Mouse (Mus musculus) embryonic facial prominence, embryonic 15.5 days (tissue): Measurements from ENCODE around the gene Tcp11l2. TPM values are rescaled to one million over a fixed set of nuclear protein-coding genes. Genes with fewer than 3 reads are reported as not detected.

ENCODE experiments used
- ATAC-seq: fragments of 200-750 bp; cut with Nextera tagmentation; 2 replicates; pipeline ENCODE4 v1.8.0; 2017; ENCODE audit warnings: low read depth, moderate TSS enrichment; ENCODE audit not compliant: insufficient number of reproducible peaks, low FRiP score, low TSS enrichment
- H3K27ac ChIP-seq: fragments of 300-500 bp; sonication (generic); replicated peaks from 2 replicates; pipeline ENCODE4 v1.5.1; 2015; ENCODE audit warnings: mild to moderate bottlenecking, inconsistent platforms
- H3K27me3 ChIP-seq: fragments of 300-500 bp; sonication (generic); 2 replicates; pipeline ENCODE4 v1.6.1; 2015; ENCODE audit warnings: inconsistent platforms
- H3K36me3 ChIP-seq: fragments of 300-500 bp; sonication (generic); 2 replicates; pipeline ENCODE4 v1.6.1; 2015; ENCODE audit warnings: mild to moderate bottlenecking, inconsistent platforms
- H3K4me1 ChIP-seq: fragments of 300-500 bp; sonication (generic); 2 replicates; pipeline ENCODE4 v1.6.1; 2015; ENCODE audit warnings: inconsistent platforms
- H3K4me2 ChIP-seq: fragments of 300-500 bp; sonication (generic); replicated peaks from 2 replicates; pipeline ENCODE4 v1.6.1; 2015; ENCODE audit warnings: mild to moderate bottlenecking, inconsistent platforms
- H3K4me3 ChIP-seq: fragments of 300-500 bp; sonication (generic); replicated peaks from 2 replicates; pipeline ENCODE4 v1.5.1; 2015; ENCODE audit warnings: mild to moderate bottlenecking, inconsistent platforms
- H3K9ac ChIP-seq: fragments of 300-500 bp; sonication (generic); 2 replicates; pipeline ENCODE4 v1.6.1; 2015; ENCODE audit warnings: inconsistent platforms
- H3K9me3 ChIP-seq: fragments of 300-500 bp; sonication (generic); replicated peaks from 2 replicates; pipeline ENCODE4 v1.6.1; 2016; ENCODE audit warnings: inconsistent platforms
- WGBS: fragments of 180-500 bp; shearing (Covaris S2); methylation state at CpG from one replicate; pipeline ENCODE4 v1.1.7; 2015; 5-methylcytosine and 5-hydroxymethylcytosine counted together
- polyA plus RNA-seq: library from polyadenylated mRNA; unstranded; fragments of >200 nt; fragmentation: Nextera tagmentation; extraction: Ambion mirVana; gene quantifications from 2 replicates; pipeline ENCODE4 v1.2.1, GENCODE M21; 2015

Tcp11l2 gene
- polyA plus RNA-seq, 1 experiment from 2014 or later: 22.4 TPM

DNA sequence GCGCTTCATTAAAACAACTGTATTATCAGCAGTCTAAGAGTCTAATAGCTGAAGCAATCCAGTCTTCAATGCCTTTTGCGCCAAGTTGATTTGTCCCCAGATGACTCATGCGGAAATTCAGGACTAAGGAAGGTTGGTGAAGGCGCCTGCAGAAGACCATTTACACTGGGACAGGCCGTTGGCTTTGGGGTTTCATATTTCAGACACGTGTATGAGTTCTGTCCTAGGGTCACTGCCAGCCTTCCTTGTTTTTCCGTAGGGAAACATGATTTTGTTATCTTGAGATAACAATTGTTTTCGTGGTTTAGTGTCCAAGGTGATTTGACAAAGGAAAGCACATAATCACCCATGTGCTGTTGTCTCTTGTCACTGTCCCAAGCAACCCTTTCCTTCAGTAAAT, 4.8 kb downstream of the Tcp11l2 start:
- no peaks in the 10 kb centered on the region for H3K27me3 ChIP-seq
- H3K4me2 ChIP-seq: no peak overlapping the region
- H3K36me3 ChIP-seq: no peaks in the 10 kb centered on the region
- H3K4me3 ChIP-seq: no peak overlapping the region
- H3K27ac ChIP-seq: no peak overlapping the region
- 65% methylated on average over 8 of the region's 8 CpGs for WGBS
- no peak overlapping the region for H3K9ac ChIP-seq
- H3K9me3 ChIP-seq: no peaks in the 10 kb centered on the region
- H3K4me1 ChIP-seq: peaks cover 11% of the 10 kb centered on the region
- ATAC-seq: no peak

- Histone ChIP-seq H3K9me3 (no peaks in the 10 kb centered on the region), H3K9ac (no peak overlapping the region), H3K4me2 (no peak overlapping the region), H3K4me1 (peaks cover 10% of the 10 kb centered on the region), H3K36me3 (no peaks in the 10 kb centered on the region), H3K4me3 (no peak overlapping the region), H3K27me3 (no peaks in the 10 kb centered on the region), H3K27ac (no peak overlapping the region)
- ATAC-seq: no peak
- WGBS: 66% methylated on average over 7 of the region's 7 CpGs
These were observed 5.8 kb downstream of the Tcp11l2 start for GRCm38 (mm10) chr10:84582236-84582635.

- no peaks in the 10 kb centered on the region for H3K9me3 ChIP-seq
- ATAC-seq: no peak
- H3K4me1 ChIP-seq: no peaks in the 10 kb centered on the region
- H3K4me3 ChIP-seq: no peak overlapping the region
- no peak overlapping the region for H3K4me2 ChIP-seq
- no peak overlapping the region for H3K27ac ChIP-seq
- H3K27me3 ChIP-seq: no peaks in the 10 kb centered on the region
- no peak overlapping the region for H3K9ac ChIP-seq
- H3K36me3 ChIP-seq: no peaks in the 10 kb centered on the region
- WGBS: 58% methylated on average over 11 of the region's 11 CpGs
These were observed 8.2 kb downstream of the Tcp11l2 start for GRCm38 (mm10) chr10:84584451-84585293.

DNA sequence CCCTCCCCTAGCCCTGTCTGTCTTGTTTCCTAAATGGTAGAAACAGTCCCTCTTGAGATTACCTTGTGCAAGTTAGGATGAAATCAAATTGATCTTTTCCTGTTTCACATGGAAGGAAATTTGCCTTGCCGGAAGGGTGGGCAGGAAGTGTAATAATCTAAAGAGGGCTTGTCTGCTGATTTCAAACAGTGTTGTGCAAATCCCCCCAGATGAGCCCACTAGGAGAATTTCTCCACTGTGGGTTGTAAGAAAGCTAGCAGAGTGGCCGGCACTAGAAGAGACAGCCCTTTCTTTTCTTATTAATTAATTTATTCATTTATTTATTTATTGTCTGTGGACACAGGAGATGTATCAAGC, 8.8 kb downstream of the Tcp11l2 start:
- Histone ChIP-seq H3K9me3 (no peaks in the 10 kb centered on the region), H3K4me1 (no peaks in the 10 kb centered on the region), H3K9ac (no peak overlapping the region), H3K27ac (no peak overlapping the region), H3K4me2 (no peak overlapping the region), H3K36me3 (no peaks in the 10 kb centered on the region), H3K27me3 (no peaks in the 10 kb centered on the region), H3K4me3 (no peak overlapping the region)
- 51% methylated on average over 2 of the region's 2 CpGs for WGBS
- ATAC-seq: no peak

DNA sequence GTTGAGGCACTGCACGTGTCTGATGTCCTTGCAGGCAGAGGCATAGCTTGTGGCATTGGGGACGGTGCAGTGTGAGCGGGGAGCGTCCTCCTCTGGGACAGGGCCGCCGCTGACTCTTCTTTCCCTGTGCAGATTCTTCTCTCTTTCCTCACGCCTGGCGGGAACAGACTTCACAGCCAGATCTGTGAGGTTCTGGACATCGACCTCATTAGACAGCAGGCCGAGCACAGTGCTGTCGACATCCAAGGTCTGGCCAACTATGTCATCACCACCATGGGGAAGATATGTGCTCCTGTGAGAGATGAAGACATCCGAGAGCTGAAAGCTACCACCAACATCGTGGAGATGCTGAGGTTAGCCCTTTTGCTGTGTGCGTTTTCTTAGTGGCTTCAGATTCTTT, 14.5 kb downstream of the Tcp11l2 start:
- Histone ChIP-seq H3K27me3 (no peaks in the 10 kb centered on the region), H3K27ac (no peak overlapping the region), H3K36me3 (peaks cover 6% of the 10 kb centered on the region; the same call in 1 of the 2 replicates), H3K4me3 (no peak overlapping the region), H3K9ac (no peak overlapping the region), H3K9me3 (no peaks in the 10 kb centered on the region), H3K4me1 (no peaks in the 10 kb centered on the region), H3K4me2 (no peak overlapping the region)
- ATAC-seq: no peak
- WGBS: 78% methylated on average over 14 of the region's 14 CpGs

DNA sequence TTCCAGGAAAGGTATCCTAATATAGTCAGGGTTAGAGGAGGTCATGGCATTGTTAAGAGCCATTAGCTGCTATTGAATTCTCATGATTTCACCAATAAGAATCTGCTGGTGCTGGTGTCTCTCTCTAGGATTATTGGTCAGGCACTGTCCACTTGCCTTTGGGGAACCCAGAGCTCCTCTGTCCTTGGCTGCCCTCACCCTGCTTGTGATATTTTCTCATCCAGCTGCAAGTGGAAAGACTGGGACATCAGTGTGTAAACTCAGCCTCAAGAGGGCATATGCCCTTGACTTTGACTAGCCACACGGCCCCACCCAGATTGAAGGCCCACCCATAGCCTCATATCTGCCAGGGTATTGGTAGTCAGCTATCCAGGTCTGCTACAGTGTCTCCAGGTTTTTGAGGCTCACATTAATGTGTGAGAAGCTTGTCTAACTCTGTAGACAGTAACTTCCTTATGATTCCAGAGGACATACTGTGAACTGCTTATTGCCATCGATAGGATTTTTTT, 15.3 kb downstream of the Tcp11l2 start:
- no peaks in the 10 kb centered on the region for H3K27me3 ChIP-seq
- no peak overlapping the region for H3K9ac ChIP-seq
- H3K9me3 ChIP-seq: no peaks in the 10 kb centered on the region
- WGBS: 81% methylated on average over 2 of the region's 2 CpGs
- H3K27ac ChIP-seq: no peak overlapping the region
- no peak overlapping the region for H3K4me3 ChIP-seq
- ATAC-seq: no peak
- H3K36me3 ChIP-seq: peaks cover 6% of the 10 kb centered on the region; the same call in 1 of the 2 replicates
- no peaks in the 10 kb centered on the region for H3K4me1 ChIP-seq
- H3K4me2 ChIP-seq: no peak overlapping the region

- Histone ChIP-seq H3K4me2 (no peak overlapping the region), H3K4me3 (no peak overlapping the region), H3K9ac (no peak overlapping the region), H3K4me1 (no peaks in the 10 kb centered on the region), H3K9me3 (no peaks in the 10 kb centered on the region), H3K27me3 (no peaks in the 10 kb centered on the region), H3K36me3 (peaks cover 6% of the 10 kb centered on the region; the same call in 1 of the 2 replicates), H3K27ac (no peak overlapping the region)
- 57% methylated on average over 3 of the region's 3 CpGs for WGBS
- ATAC-seq: no peak
These were observed 16.3 kb downstream of the Tcp11l2 start for GRCm38 (mm10) chr10:84592745-84593144.

DNA sequence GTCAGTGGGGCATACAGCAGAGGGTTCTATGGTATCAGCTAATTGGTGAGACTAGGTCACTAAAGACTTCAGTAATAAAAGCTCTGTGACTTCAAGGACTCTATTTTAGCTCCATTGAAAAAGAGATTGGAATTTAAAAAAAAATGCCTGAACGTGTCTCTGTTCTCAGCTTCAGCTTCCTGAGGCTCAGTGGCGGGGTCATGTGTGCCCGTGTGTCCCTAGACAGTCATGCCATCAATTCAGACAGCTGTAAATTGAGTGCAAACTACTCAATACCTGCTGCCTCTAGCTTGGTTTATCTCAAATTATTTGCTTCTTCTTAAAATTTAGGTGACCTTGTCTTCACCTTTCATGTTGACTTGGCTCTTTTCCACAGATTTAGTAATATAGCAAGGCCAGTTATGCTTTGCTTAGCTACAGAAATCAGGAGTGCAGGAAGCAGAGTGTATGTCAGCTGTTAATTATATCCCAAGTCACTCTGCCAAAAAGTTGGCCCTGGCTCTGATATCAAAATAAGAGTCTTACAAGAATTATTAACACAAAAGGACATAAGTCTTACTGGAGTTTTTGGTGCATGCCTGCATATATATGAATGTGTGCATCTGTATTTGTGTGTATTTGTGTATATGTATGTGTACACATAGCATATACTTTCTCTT, 20.8 kb downstream of the Tcp11l2 start:
- no peaks in the 10 kb centered on the region for H3K9me3 ChIP-seq
- no peak overlapping the region for H3K4me3 ChIP-seq
- H3K4me1 ChIP-seq: no peaks in the 10 kb centered on the region
- no peak overlapping the region for H3K27ac ChIP-seq
- H3K27me3 ChIP-seq: no peaks in the 10 kb centered on the region
- ATAC-seq: no peak
- no peak overlapping the region for H3K4me2 ChIP-seq
- H3K9ac ChIP-seq: no peak overlapping the region
- H3K36me3 ChIP-seq: no peaks in the 10 kb centered on the region
- WGBS: 46% methylated on average over 3 of the region's 3 CpGs

- H3K4me2 ChIP-seq: no peak overlapping the region
- no peaks in the 10 kb centered on the region for H3K27me3 ChIP-seq
- no peak for ATAC-seq
- H3K4me3 ChIP-seq: no peak overlapping the region
- no peaks in the 10 kb centered on the region for H3K9me3 ChIP-seq
- H3K36me3 ChIP-seq: no peaks in the 10 kb centered on the region
- 33% methylated on average over 1 of the region's 1 CpGs for WGBS
- H3K9ac ChIP-seq: no peak overlapping the region
- no peaks in the 10 kb centered on the region for H3K4me1 ChIP-seq
- no peak overlapping the region for H3K27ac ChIP-seq
These were observed 21.7 kb downstream of the Tcp11l2 start for GRCm38 (mm10) chr10:84598172-84598571.

DNA sequence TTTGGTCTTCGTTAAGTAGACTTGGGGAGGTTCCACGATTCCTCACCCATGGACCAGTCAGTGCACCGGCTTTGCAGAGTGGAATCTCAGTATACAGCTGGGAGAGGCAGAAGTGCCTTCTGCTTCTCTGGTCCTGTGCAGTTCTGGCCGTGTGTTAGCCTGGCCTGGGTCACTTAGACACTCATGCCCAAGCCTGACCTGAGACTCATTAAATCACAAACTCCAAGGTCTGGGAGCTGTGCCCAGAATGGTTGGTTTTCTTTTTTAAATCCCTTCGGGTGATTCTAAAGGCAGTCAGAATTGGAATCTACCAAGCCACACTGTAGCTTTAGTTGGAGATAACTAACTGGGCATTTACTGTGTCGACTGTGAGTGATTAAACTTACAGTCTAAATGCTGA, 23.7 kb downstream of the Tcp11l2 start:
- 79% methylated on average over 6 of the region's 6 CpGs for whole genome bisulfite sequencing
- Histone ChIP-seq H3K27ac (no peak overlapping the region), H3K36me3 (no peaks in the 10 kb centered on the region)

DNA sequence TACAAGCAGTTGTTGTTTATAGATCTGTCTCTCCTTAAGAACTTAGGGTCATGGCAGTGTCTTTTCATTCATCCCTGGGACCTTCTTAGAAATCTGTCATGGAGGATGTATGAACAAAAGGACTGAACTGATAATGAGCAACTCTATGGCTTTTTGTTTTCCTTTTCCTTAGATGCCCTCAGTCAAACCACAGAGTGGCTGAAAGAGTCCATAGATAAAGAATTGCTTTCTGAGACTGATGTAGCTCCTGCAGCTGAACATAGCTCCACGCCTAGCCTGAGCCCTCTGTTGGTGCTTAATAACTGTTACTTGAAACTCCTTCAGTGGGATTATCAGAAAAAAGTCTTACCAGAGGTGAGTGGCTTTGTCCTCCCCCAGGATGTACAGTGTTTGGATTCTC, 27.9 kb downstream of the Tcp11l2 start:
- no peak overlapping the region for H3K4me3 ChIP-seq
- H3K9ac ChIP-seq: no peak overlapping the region
- no peak overlapping the region for H3K27ac ChIP-seq
- H3K4me1 ChIP-seq: no peaks in the 10 kb centered on the region
- 67% methylated on average over 1 of the region's 1 CpGs for WGBS
- peaks cover under 1% of the 10 kb centered on the region; the same call in 1 of the 2 replicates for H3K36me3 ChIP-seq
- no peak overlapping the region for H3K4me2 ChIP-seq
- H3K9me3 ChIP-seq: no peaks in the 10 kb centered on the region
- no peaks in the 10 kb centered on the region for H3K27me3 ChIP-seq
- no peak for ATAC-seq

More for the DNA sequence above, 23.7 kb downstream of the Tcp11l2 start:
- Histone ChIP-seq H3K9ac (no peak overlapping the region), H3K4me2 (no peak overlapping the region), H3K4me3 (no peak overlapping the region), H3K4me1 (no peaks in the 10 kb centered on the region), H3K9me3 (no peaks in the 10 kb centered on the region), H3K27me3 (no peaks in the 10 kb centered on the region)
- ATAC-seq: no peak
